Mouse (Mus musculus): ENCODE measurements around the gene Gm20388. TPM values are rescaled to one million over a fixed set of nuclear protein-coding genes. Genes with fewer than 3 reads are reported as not detected.
A peak's percentile ranks its signal among the peaks of the same experiment; 100 is the strongest.

Gene Gm20388
- polyA plus RNA-seq, 1 experiment from 2014 or later, result not detected

- no peak overlapping the region for H3K4me2 ChIP-seq (ENCODE audit: low read depth, low read length)
- H3K27ac ChIP-seq (ENCODE audit: low read length), result no peak overlapping the region
- WGBS, result 75% methylated on average over 26 of the region's 26 CpGs
- no peak overlapping the region for H3K4me3 ChIP-seq (ENCODE audit: low read length)
- no peaks in the 10 kb centered on the region for H3K9me3 ChIP-seq (ENCODE audit: control insufficient read depth, low read length)
- peaks cover 3% of the 10 kb centered on the region; the same call in 1 of the 2 replicates for H3K36me3 ChIP-seq (ENCODE audit: control insufficient read depth, insufficient read depth, low read length)
- no peaks in the 10 kb centered on the region for H3K27me3 ChIP-seq (ENCODE audit: control insufficient read depth, insufficient read depth, low read depth, low read length)
- H3K9ac ChIP-seq (ENCODE audit: low read length), result no peak overlapping the region
- H3K4me1 ChIP-seq (replicated peaks; ENCODE audit: control insufficient read depth, insufficient read depth, low read length), result peaks cover 23% of the 10 kb centered on the region
- no peak for ATAC-seq (ENCODE audit: low read depth)
Observed at GRCm38 (mm10) chr8:122306660-122307399, 2396.2 kb downstream of the Gm20388 start.

GRCm38 (mm10) chr8:122307836-122308235 lies 2397.2 kb downstream of the Gm20388 start:
- Histone ChIP-seq H3K36me3 (ENCODE audit: control insufficient read depth, insufficient read depth, low read length) (peaks cover 3% of the 10 kb centered on the region; the same call in 1 of the 2 replicates), H3K4me1 (replicated peaks; ENCODE audit: control insufficient read depth, insufficient read depth, low read length) (peaks cover 15% of the 10 kb centered on the region), H3K9ac (ENCODE audit: low read length) (no peak overlapping the region)

GRCm38 (mm10) chr8:122309272-122309671 lies 2398.6 kb downstream of the Gm20388 start:
- ATAC-seq (ENCODE audit: low read depth), result no peak
- H3K36me3 ChIP-seq (ENCODE audit: control insufficient read depth, insufficient read depth, low read length), result peaks cover 3% of the 10 kb centered on the region; the same call in 1 of the 2 replicates

More at GRCm38 (mm10) chr8:122307836-122308235, 2397.2 kb downstream of the Gm20388 start:
- no peak overlapping the region for H3K4me3 ChIP-seq (ENCODE audit: low read length)
- no peak for ATAC-seq (ENCODE audit: low read depth)
- no peak overlapping the region for H3K27ac ChIP-seq (ENCODE audit: low read length)
- H3K4me2 ChIP-seq (ENCODE audit: low read depth, low read length), result no peak overlapping the region
- 85% methylated on average over 8 of the region's 8 CpGs for WGBS
- H3K27me3 ChIP-seq (ENCODE audit: control insufficient read depth, insufficient read depth, low read depth, low read length), result no peaks in the 10 kb centered on the region
- no peaks in the 10 kb centered on the region for H3K9me3 ChIP-seq (ENCODE audit: control insufficient read depth, low read length)

GRCm38 (mm10) chr8:122311115-122311514 lies 2400.5 kb downstream of the Gm20388 start:
- H3K27me3 ChIP-seq (ENCODE audit: control insufficient read depth, insufficient read depth, low read depth, low read length), result no peaks in the 10 kb centered on the region
- H3K27ac ChIP-seq (ENCODE audit: low read length), result no peak overlapping the region
- H3K36me3 ChIP-seq (ENCODE audit: control insufficient read depth, insufficient read depth, low read length), result peaks cover 3% of the 10 kb centered on the region; the same call in 1 of the 2 replicates
- WGBS, result 47% methylated on average over 2 of the region's 2 CpGs
- H3K4me1 ChIP-seq (replicated peaks; ENCODE audit: control insufficient read depth, insufficient read depth, low read length), result peaks cover 18% of the 10 kb centered on the region
- H3K4me2 ChIP-seq (ENCODE audit: low read depth, low read length), result no peak overlapping the region
- H3K9ac ChIP-seq (ENCODE audit: low read length), result no peak overlapping the region
- H3K9me3 ChIP-seq (ENCODE audit: control insufficient read depth, low read length), result no peaks in the 10 kb centered on the region
- H3K4me3 ChIP-seq (ENCODE audit: low read length), result no peak overlapping the region
- no peak for ATAC-seq (ENCODE audit: low read depth)

More at GRCm38 (mm10) chr8:122309272-122309671, 2398.6 kb downstream of the Gm20388 start:
- Histone ChIP-seq H3K4me3 (ENCODE audit: low read length) (no peak overlapping the region), H3K27ac (ENCODE audit: low read length) (no peak overlapping the region), H3K4me1 (replicated peaks; ENCODE audit: control insufficient read depth, insufficient read depth, low read length) (peaks cover 14% of the 10 kb centered on the region), H3K4me2 (ENCODE audit: low read depth, low read length) (no peak overlapping the region), H3K27me3 (ENCODE audit: control insufficient read depth, insufficient read depth, low read depth, low read length) (no peaks in the 10 kb centered on the region), H3K9ac (ENCODE audit: low read length) (no peak overlapping the region), H3K9me3 (ENCODE audit: control insufficient read depth, low read length) (no peaks in the 10 kb centered on the region)
- WGBS, result 29% methylated on average over 12 of the region's 12 CpGs

- 77% methylated on average over 2 of the region's 2 CpGs for WGBS
- no peaks in the 10 kb centered on the region for H3K9me3 ChIP-seq (ENCODE audit: control insufficient read depth, low read length)
- no peak overlapping the region for H3K4me3 ChIP-seq (ENCODE audit: low read length)
- H3K27ac ChIP-seq (ENCODE audit: low read length), result no peak overlapping the region
- no peak overlapping the region for H3K4me2 ChIP-seq (ENCODE audit: low read depth, low read length)
- H3K4me1 ChIP-seq (replicated peaks; ENCODE audit: control insufficient read depth, insufficient read depth, low read length), result peaks cover 18% of the 10 kb centered on the region
- ATAC-seq (ENCODE audit: low read depth), result no peak
- H3K27me3 ChIP-seq (ENCODE audit: control insufficient read depth, insufficient read depth, low read depth, low read length), result no peaks in the 10 kb centered on the region
- no peak overlapping the region for H3K9ac ChIP-seq (ENCODE audit: low read length)
- peaks cover 3% of the 10 kb centered on the region; the same call in 1 of the 2 replicates for H3K36me3 ChIP-seq (ENCODE audit: control insufficient read depth, insufficient read depth, low read length)
Observed at GRCm38 (mm10) chr8:122312553-122312952, 2401.9 kb downstream of the Gm20388 start.

GRCm38 (mm10) chr8:122313310-122313709 lies 2402.7 kb downstream of the Gm20388 start:
- no peak for ATAC-seq (ENCODE audit: low read depth)
- Histone ChIP-seq H3K36me3 (ENCODE audit: control insufficient read depth, insufficient read depth, low read length) (peaks cover 3% of the 10 kb centered on the region; the same call in 1 of the 2 replicates), H3K4me1 (replicated peaks; ENCODE audit: control insufficient read depth, insufficient read depth, low read length) (peaks cover 20% of the 10 kb centered on the region), H3K4me3 (ENCODE audit: low read length) (no peak overlapping the region), H3K9ac (ENCODE audit: low read length) (no peak overlapping the region), H3K4me2 (ENCODE audit: low read depth, low read length) (no peak overlapping the region), H3K27ac (ENCODE audit: low read length) (no peak overlapping the region), H3K9me3 (ENCODE audit: control insufficient read depth, low read length) (no peaks in the 10 kb centered on the region), H3K27me3 (ENCODE audit: control insufficient read depth, insufficient read depth, low read depth, low read length) (no peaks in the 10 kb centered on the region)
- WGBS, result 36% methylated on average over 12 of the region's 12 CpGs

GRCm38 (mm10) chr8:122314899-122315496 lies 2404.4 kb downstream of the Gm20388 start:
- Histone ChIP-seq H3K4me2 (ENCODE audit: low read depth, low read length) (no peak overlapping the region), H3K9me3 (ENCODE audit: control insufficient read depth, low read length) (no peaks in the 10 kb centered on the region), H3K27me3 (ENCODE audit: control insufficient read depth, insufficient read depth, low read depth, low read length) (no peaks in the 10 kb centered on the region), H3K4me1 (replicated peaks; ENCODE audit: control insufficient read depth, insufficient read depth, low read length) (peaks cover 24% of the 10 kb centered on the region), H3K4me3 (ENCODE audit: low read length) (no peak overlapping the region), H3K9ac (ENCODE audit: low read length) (no peak overlapping the region), H3K27ac (ENCODE audit: low read length) (peak overlapping the region; percentile 37; the same call in 1 of the 2 replicates), H3K36me3 (ENCODE audit: control insufficient read depth, insufficient read depth, low read length) (no peaks in the 10 kb centered on the region)
- 48% methylated on average over 13 of the region's 13 CpGs for WGBS
- peak; percentile 67 for ATAC-seq (ENCODE audit: low read depth)

GRCm38 (mm10) chr8:122316402-122316801 lies 2405.8 kb downstream of the Gm20388 start:
- ATAC-seq (ENCODE audit: low read depth), result no peak
- Histone ChIP-seq H3K9me3 (ENCODE audit: control insufficient read depth, low read length) (no peaks in the 10 kb centered on the region), H3K27me3 (ENCODE audit: control insufficient read depth, insufficient read depth, low read depth, low read length) (no peaks in the 10 kb centered on the region), H3K4me3 (ENCODE audit: low read length) (no peak overlapping the region), H3K36me3 (ENCODE audit: control insufficient read depth, insufficient read depth, low read length) (no peaks in the 10 kb centered on the region), H3K9ac (ENCODE audit: low read length) (no peak overlapping the region), H3K4me1 (replicated peaks; ENCODE audit: control insufficient read depth, insufficient read depth, low read length) (peaks cover 18% of the 10 kb centered on the region), H3K27ac (ENCODE audit: low read length) (no peak overlapping the region), H3K4me2 (ENCODE audit: low read depth, low read length) (no peak overlapping the region)
- WGBS, result 59% methylated on average over 2 of the region's 2 CpGs

- Histone ChIP-seq H3K9me3 (ENCODE audit: control insufficient read depth, low read length) (no peaks in the 10 kb centered on the region), H3K9ac (ENCODE audit: low read length) (0 out of 2 replicates have a peak overlapping the region, but pooled peaks have one; percentile 16), H3K27ac (ENCODE audit: low read length) (no peak overlapping the region), H3K4me2 (ENCODE audit: low read depth, low read length) (no peak overlapping the region), H3K4me1 (replicated peaks; ENCODE audit: control insufficient read depth, insufficient read depth, low read length) (peaks cover 18% of the 10 kb centered on the region), H3K4me3 (ENCODE audit: low read length) (no peak overlapping the region), H3K27me3 (ENCODE audit: control insufficient read depth, insufficient read depth, low read depth, low read length) (no peaks in the 10 kb centered on the region), H3K36me3 (ENCODE audit: control insufficient read depth, insufficient read depth, low read length) (no peaks in the 10 kb centered on the region)
- 44% methylated on average over 8 of the region's 8 CpGs for WGBS
- ATAC-seq (ENCODE audit: low read depth), result no peak
Observed at GRCm38 (mm10) chr8:122317918-122318475, 2407.4 kb downstream of the Gm20388 start.
